Mouse (Mus musculus): Measurements from ENCODE around the gene Slc35d2.
"Not testable (repeated sequence)": the region's sequence is repeated elsewhere in the genome, so short reads cannot be mapped to it uniquely, and the experiment has no call there.

Gene Slc35d2

DNA sequence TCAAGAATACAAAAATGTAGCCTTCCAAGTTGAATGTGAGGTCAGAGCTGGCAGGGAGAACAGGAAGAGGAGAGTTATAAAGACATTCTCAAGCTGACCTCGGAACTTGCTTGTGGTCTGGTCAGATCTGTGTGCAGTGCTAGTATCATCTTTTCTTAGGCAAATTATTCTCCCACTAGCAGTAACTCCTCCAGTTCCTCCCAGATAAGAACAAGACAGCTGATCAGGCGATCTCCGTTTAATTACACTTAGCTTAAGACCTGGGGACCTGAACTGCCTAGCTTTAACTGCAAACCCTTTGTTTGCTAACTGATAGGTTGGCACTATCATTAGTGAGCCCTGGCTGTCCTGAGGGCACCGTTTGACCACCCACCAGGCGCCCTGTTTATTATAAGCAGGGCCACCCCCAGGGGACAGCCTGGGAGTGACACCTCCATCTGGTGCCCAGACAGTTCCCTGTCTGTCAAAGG, 20.8 kb downstream of the Slc35d2 start:
- DNase-seq, result no peak

- no peak for DNase-seq
Measured at GRCm38 (mm10) chr13:64107535-64107934, 21.6 kb downstream of the Slc35d2 start.

- no peak for DNase-seq
Measured at GRCm38 (mm10) chr13:64107105-64107504, 22.1 kb downstream of the Slc35d2 start.

DNA sequence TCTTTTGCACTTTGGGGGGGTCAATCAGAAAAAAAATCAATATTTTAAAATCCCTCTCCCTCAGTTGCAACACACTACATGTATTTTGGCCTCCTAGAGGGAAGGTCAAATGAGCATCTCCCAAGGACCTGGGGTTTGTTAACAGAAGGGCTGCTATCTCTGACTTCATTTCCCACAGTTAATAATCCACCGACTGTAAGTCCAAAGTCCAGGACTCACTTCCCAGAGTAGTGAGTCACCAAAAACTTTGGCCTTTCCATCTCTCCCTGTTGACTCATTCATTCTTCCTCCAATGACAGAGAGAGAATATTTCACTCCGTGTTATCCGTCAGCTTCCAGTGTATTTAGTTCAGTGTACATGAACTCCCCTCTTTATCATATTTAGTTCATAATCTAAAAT, 23.5 kb downstream of the Slc35d2 start:
- no peak for DNase-seq

- DNase-seq, result peak; percentile 63
Measured at GRCm38 (mm10) chr13:64100186-64100585, 29.0 kb downstream of the Slc35d2 start.

DNA sequence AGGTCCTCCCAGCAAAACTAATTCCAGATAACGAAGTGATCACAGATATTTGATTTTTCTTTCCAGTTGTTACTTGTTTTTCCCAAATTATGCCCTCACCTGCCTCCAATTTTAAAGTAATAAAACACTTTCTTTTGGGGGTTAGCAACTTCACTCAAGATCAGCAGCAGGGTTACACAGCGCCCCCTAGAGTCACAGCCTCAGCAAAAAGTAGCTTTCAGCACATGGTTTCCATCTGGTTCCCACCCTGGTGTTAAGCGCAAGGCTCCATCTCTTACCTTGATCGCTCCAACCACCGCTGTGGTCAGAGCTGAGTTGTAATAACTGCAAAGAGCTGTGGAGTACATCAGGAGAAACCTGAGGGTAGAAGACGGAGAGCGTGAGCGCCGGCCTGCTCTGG, 30.2 kb downstream of the Slc35d2 start:
- DNase-seq, result peak; percentile 49

GRCm38 (mm10) chr13:64093341-64093740, 35.8 kb downstream of the Slc35d2 start:
- peak; percentile 82 for DNase-seq

- no peak for DNase-seq
Measured at GRCm38 (mm10) chr13:64092752-64093151, 36.4 kb downstream of the Slc35d2 start.

GRCm38 (mm10) chr13:64092141-64092540, 37.0 kb downstream of the Slc35d2 start:
- DNase-seq, result no peak

DNA sequence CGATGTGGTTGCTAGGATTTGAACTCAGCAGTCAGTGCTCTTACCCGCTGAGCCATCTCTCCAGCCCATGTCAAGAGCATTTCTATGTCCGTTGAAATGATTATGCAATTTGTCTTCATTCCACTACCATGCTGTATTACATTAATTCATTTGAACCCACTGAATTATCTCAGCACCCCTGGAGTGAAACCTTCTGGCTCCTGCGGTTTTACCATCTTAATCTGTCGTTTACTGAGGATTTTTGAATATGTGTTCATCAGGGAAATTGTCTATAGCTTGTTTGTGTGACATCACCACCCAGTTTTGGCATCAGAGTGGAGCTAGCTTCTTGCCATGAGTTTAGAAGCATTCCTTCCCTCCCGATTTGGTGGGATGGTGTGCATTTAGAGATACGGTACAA, 38.2 kb downstream of the Slc35d2 start:
- no peak for DNase-seq

DNA sequence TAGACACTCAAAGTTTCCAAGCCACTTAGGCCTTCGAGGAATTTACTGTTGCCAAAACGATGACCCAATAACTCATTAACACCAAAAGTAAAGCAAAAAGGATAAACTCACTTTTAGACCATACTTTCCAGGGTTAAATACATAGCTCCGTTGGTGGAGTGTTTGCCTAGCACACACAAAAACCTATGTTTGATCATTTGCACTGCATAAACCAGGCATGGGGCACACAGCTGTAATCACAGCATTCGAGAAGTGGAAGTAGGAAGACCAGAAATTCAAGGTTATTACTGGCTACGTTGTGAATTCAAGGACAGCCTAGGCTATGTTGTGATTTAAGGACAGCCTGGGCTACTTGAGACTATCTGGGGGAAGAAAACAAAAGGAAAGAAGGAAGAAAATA, 38.9 kb downstream of the Slc35d2 start:
- DNase-seq, result no peak

GRCm38 (mm10) chr13:64089130-64089529, 40.0 kb downstream of the Slc35d2 start, which contains the start of gene Hsd17b3:
Gene Hsd17b3, minus strand, starts transcription at chr13:64089230.
- DNase-seq, result no peak

GRCm38 (mm10) chr13:64088057-64088456, 41.1 kb downstream of the Slc35d2 start:
- no peak for DNase-seq

DNA sequence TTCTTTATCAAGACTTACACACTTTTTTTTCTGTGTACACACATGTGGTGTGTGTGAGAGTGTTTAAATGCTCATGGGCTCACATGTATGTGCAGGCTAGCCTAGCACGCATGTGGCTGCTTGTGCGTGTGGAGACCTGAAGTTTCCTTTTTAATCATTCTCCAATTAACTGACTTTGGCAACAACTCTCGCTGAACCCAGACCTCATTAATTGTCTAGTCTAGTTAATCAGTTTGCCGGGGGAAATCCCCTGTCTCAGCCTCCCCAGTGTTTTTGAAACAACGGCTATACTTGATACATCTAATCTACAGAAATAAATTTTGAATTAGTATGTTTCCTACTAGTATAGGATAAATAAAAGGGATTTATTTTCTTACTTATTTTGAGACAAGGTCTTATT, 43.1 kb downstream of the Slc35d2 start:
- DNase-seq, result no peak

- no peak for DNase-seq
Measured at GRCm38 (mm10) chr13:64083331-64083730, 45.8 kb downstream of the Slc35d2 start.

DNA sequence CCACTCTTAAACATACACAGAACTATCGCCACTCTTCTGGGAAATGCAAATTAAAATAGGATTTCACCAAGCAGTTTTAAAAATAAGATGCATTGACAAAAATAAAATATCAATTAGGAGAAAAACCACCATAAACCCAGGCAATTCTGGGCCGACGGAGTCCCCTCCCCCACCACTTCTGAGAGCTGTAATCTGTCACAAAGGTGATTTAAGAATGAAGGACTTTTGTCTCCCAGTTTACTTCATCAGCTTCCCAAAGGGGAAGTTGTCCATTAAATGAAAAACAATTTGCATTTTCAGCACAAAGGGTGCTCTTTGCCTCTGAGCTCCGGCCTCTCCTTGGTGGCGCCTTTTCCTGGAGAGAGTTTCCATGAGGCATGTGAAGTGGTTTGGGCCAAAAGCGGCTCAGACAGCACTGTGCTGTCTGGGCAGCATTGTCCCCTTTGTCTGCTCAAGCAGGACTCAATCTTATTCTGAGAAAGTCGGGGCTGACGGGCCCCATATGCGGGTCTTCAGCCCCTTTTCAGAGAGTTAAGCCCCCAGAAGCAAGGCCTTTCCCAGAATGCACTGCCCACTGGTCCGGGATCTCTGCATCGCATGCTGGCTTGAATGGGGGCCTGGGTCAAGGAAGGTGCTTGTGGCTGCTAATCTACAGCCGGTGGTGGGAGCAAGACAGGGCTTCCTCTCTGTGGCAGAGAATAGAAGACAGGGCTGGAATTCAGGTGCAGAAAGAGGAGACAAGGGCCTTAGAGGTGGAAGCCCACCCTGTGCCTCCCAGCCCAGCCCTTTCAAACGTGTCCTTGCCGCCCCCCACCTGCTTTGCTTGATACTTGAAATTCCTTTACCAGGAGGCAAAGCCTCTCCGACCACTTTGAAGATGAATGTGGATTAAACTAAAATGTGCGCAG, 47.9 kb downstream of the Slc35d2 start:
- no peak for DNase-seq

DNA sequence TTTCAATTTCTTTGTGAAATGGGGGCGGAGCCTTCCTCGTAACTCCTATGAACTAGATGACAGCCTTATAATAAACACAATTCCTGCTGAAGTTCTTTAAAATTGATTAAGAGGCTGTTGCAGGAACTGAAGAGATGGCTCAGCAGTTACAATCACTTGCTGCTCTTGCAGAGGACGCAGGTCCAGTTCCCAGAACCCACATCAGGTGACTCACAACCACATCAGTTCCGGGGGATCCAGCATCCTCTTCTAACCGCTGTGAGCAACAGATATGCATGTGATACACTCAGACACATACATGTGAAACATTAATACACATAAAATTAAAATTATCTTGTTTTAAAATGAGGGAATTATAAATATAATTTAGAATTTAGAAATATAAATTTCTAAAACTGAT, 51.6 kb downstream of the Slc35d2 start:
- no peak for DNase-seq

GRCm38 (mm10) chr13:64076074-64076473, 53.1 kb downstream of the Slc35d2 start:
- DNase-seq, result no peak

DNA sequence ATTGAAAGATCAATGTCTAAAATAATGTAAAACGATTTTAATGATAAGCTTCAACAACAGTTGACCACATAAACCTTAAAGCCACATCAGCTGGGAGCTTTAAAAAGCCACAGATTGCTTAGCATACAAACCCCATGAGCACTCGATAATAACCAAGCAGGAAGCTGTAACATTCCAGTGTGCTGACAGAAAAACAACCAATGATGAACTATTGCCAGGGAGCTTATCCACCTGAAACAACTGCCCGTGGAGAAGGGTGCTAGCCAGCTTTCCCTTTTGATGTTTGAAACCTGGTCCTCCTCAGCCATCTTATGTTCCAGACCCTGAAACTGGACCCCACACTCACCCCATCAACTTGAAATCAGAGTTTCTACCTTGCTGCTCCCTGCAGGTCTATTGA, 62.5 kb downstream of the Slc35d2 start:
- no peak for DNase-seq

DNA sequence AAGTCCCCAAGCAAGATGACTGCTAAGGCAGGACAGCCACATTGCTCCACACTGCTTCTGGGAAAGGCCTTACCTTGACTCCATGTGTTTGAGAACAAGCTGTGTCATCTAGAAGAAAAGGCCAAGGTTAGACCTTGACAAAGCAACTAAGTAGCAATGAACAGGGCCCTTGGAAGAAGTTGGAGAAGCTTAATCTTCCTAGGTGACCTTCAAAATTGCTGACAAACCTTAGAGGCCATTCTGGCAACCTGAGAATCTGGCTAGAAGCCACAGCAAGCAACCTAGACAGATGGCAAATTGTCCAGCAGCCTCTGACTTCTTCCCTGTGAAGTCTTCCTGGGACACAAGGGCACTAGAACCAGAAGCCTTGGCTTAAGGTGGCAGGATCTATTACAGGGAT, 64.9 kb downstream of the Slc35d2 start:
- DNase-seq, result no peak

GRCm38 (mm10) chr13:64060935-64061506, 68.1 kb downstream of the Slc35d2 start:
- no peak for DNase-seq

DNA sequence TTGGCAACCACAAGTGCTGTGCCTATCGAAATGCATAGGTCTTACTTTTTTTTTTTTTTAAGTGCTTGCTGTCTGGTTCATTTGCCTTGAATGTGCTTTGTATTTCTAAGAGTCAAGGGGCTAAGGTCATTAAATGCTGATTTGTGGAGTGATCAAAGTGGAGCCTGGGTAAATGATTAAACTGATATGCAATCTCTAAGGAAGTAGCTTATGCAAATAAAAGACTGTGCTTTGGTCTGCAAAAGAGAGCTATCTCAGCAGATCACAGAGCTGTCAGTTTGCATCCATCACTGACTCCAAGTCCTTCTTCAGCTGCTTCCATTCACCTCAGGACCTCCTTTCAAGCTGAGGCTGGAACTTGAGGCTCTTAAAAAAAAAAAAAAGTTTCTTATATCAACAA, 75.2 kb downstream of the Slc35d2 start:
- DNase-seq, result no peak

- DNase-seq, result not testable (repeated sequence)
Measured at GRCm38 (mm10) chr13:64052281-64052680, 76.9 kb downstream of the Slc35d2 start.

GRCm38 (mm10) chr13:64050895-64051294, 78.3 kb downstream of the Slc35d2 start:
- DNase-seq, result no peak

Data from lung, postnatal 14 days (tissue).